Mouse (Mus musculus) mature B cell (primary cell): Measurements from ENCODE around the gene Bglap3.

Source experiments
- in situ Hi-C: fragments of 300-500 bp; cut with MboI; formaldehyde crosslinking; loops from 2 replicates; pipeline ENCODE4 v1.14.3; 2019

Gene Bglap3

DNA sequence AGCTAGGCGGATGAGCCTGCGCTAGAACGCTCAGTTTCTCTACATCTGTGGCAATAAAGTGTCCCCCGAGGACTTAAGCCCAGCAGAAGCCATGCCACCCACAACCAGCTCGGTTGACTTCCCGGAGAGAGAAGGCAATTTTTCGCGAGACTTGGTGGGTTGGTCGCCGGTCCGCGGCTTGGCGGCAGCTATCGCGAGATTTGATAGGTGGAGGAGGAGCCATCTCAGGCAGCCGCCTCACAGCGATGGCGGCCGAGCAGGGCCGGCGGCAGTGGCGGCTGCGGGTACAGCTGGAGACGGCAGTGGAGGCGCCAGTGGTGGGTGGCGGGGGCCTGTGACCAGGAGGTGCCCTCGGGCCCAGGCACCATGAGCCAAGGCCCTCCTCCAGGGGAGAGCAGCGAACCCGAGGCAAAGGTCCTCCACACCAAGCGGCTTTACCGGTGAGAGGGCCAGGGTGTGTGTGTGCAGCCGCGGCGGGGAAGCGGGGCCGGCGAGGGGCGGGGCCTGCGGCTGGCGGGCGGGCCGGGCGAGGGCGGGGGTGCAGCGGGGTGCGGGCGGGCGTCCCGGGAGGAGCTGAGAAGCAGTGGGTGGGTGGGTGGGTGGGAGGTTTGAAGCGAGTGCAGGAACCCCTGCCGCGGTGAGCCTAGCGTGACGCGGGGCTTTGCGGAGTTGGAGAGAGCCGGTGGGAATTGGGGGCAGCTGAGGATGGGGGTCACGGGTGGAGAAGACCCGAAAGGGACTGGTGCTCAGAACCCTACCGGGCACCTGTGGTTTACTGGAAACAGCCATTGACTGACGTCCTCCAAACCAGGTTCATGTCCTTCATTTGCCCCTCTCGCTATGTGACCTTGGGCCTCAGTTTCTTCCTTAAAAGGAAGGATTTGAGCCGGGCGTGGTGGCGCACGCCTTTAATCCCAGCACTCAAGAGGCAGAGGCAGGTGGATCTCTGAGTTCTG lies 36.2 kb downstream of the Bglap3 start, which contains the start of the genes Tmem79 and Smg5:
Tmem79 (minus strand) TSS at position 91 of the 956 bp plus-strand sequence.
Smg5 (plus strand) TSS at position 203 of the 956 bp plus-strand sequence.
- in situ Hi-C loops = no loop called here

- in situ Hi-C loops = no loop called here
Measured at GRCm38 (mm10) chr3:88335436-88336053, 37.0 kb downstream of the Bglap3 start.

GRCm38 (mm10) chr3:88334902-88335435 lies 37.6 kb downstream of the Bglap3 start:
- in situ Hi-C loops = no loop called here

- in situ Hi-C loops = no loop called here
Measured at GRCm38 (mm10) chr3:88334029-88334658, 38.4 kb downstream of the Bglap3 start.

GRCm38 (mm10) chr3:88331282-88331681 lies 41.3 kb downstream of the Bglap3 start:
- in situ Hi-C loops = no loop called here

- in situ Hi-C loops = no loop called here
Measured at GRCm38 (mm10) chr3:88328956-88329355, 43.6 kb downstream of the Bglap3 start.

GRCm38 (mm10) chr3:88324951-88325405 lies 47.6 kb downstream of the Bglap3 start, which contains the start of gene Glmp:
Gene Glmp (plus strand): TSS chr3:88325023.
- in situ Hi-C loops = no loop called here
